Mouse (Mus musculus): ENCODE results near the gene Crmp1. TPM values are rescaled to one million over a fixed set of nuclear protein-coding genes. Genes with fewer than 3 reads are reported as not detected.

The Crmp1 gene
- 0.05 TPM for polyA plus RNA-seq (2012; fragmentation: generic; extraction: Trizol)
- long read RNA-seq, experiment 1, result 0 reads
- long read RNA-seq, experiment 2, result 0 reads

- no peak within 1 kb of the TSS for H3K4me3 ChIP-seq (ENCODE audit: insufficient read depth, poor library complexity, severe bottlenecking)
- no peak for TF ChIP-seq USF1 (IDR thresholded peaks at IDR 0.05; ENCODE audit: low read depth)
- no peak for TF ChIP-seq MAX (IDR thresholded peaks at IDR 0.05)
- TF ChIP-seq MYOG (IDR thresholded peaks at IDR 0.05; ENCODE audit: control insufficient read depth, extremely low read depth, insufficient read length), result no peak
- TF ChIP-seq MYOD1 (IDR thresholded peaks at IDR 0.05; ENCODE audit: control insufficient read depth, insufficient read length, low read depth), result no peak
- TF ChIP-seq CTCF (IDR thresholded peaks at IDR 0.05; ENCODE audit: control insufficient read depth, insufficient read depth, insufficient read length), result no peak
- TF ChIP-seq CEBPB (IDR thresholded peaks at IDR 0.05; ENCODE audit: low read depth), result no peak
- no peak for TF ChIP-seq FOSL1 (IDR thresholded peaks at IDR 0.05; ENCODE audit: insufficient read depth, low read length, poor library complexity, severe bottlenecking)
- H3K27me3 ChIP-seq (ENCODE audit: control insufficient read depth, insufficient read depth, insufficient read length), result peaks cover 25% of the 10 kb centered on the region
- no peak within 1 kb of the TSS for H3ac ChIP-seq (ENCODE audit: control insufficient read depth, insufficient read length, low read depth)
- no peaks in the 10 kb centered on the region for H3K79me3 ChIP-seq (ENCODE audit: low read depth)
- no peaks in the 10 kb centered on the region for H3K79me2 ChIP-seq (ENCODE audit: control insufficient read depth, insufficient read depth)
- no peaks in the 10 kb centered on the region for H3K36me3 ChIP-seq (ENCODE audit: control insufficient read depth, insufficient read depth)
Measured at GRCm38 (mm10) chr5:37241651-37242151, at the start of gene Crmp1. TSS of gene Crmp1 (plus strand) at chr5:37241940.

GRCm38 (mm10) chr5:37196196-37196595 is 45.5 kb upstream of the Crmp1 start:
- Histone ChIP-seq H3K36me3 (ENCODE audit: control insufficient read depth, insufficient read depth) (no peaks in the 10 kb centered on the region), H3ac (ENCODE audit: control insufficient read depth, insufficient read length, low read depth) (no peak overlapping the region), H3K79me3 (ENCODE audit: low read depth) (no peaks in the 10 kb centered on the region), H3K27me3 (ENCODE audit: control insufficient read depth, insufficient read depth, insufficient read length) (peaks cover 36% of the 10 kb centered on the region), H3K4me3 (ENCODE audit: insufficient read depth, poor library complexity, severe bottlenecking) (no peak overlapping the region), H3K79me2 (ENCODE audit: control insufficient read depth, insufficient read depth) (no peaks in the 10 kb centered on the region)
- TF ChIP-seq CTCF (IDR thresholded peaks at IDR 0.05; ENCODE audit: control insufficient read depth, insufficient read depth, insufficient read length) (no peak), MAX (IDR thresholded peaks at IDR 0.05) (no peak), USF1 (IDR thresholded peaks at IDR 0.05; ENCODE audit: low read depth) (no peak), FOSL1 (IDR thresholded peaks at IDR 0.05; ENCODE audit: insufficient read depth, low read length, poor library complexity, severe bottlenecking) (no peak), CEBPB (IDR thresholded peaks at IDR 0.05; ENCODE audit: low read depth) (no peak), MYOG (IDR thresholded peaks at IDR 0.05; ENCODE audit: control insufficient read depth, extremely low read depth, insufficient read length) (no peak), MYOD1 (IDR thresholded peaks at IDR 0.05; ENCODE audit: control insufficient read depth, insufficient read length, low read depth) (no peak)

GRCm38 (mm10) chr5:37196666-37197250 is 45.0 kb upstream of the Crmp1 start:
- H3ac ChIP-seq (ENCODE audit: control insufficient read depth, insufficient read length, low read depth), result no peak overlapping the region
- peaks cover 36% of the 10 kb centered on the region for H3K27me3 ChIP-seq (ENCODE audit: control insufficient read depth, insufficient read depth, insufficient read length)
- no peaks in the 10 kb centered on the region for H3K79me3 ChIP-seq (ENCODE audit: low read depth)
- no peak overlapping the region for H3K4me3 ChIP-seq (ENCODE audit: insufficient read depth, poor library complexity, severe bottlenecking)
- H3K36me3 ChIP-seq (ENCODE audit: control insufficient read depth, insufficient read depth), result no peaks in the 10 kb centered on the region
- H3K79me2 ChIP-seq (ENCODE audit: control insufficient read depth, insufficient read depth), result no peaks in the 10 kb centered on the region
- TF ChIP-seq USF1 (IDR thresholded peaks at IDR 0.05; ENCODE audit: low read depth), result no peak
- no peak for TF ChIP-seq CEBPB (IDR thresholded peaks at IDR 0.05; ENCODE audit: low read depth)
- TF ChIP-seq CTCF (IDR thresholded peaks at IDR 0.05; ENCODE audit: control insufficient read depth, insufficient read depth, insufficient read length), result no peak

- H3K27me3 ChIP-seq (ENCODE audit: control insufficient read depth, insufficient read depth, insufficient read length), result peaks cover 30% of the 10 kb centered on the region
- no peaks in the 10 kb centered on the region for H3K79me2 ChIP-seq (ENCODE audit: control insufficient read depth, insufficient read depth)
- no peaks in the 10 kb centered on the region for H3K36me3 ChIP-seq (ENCODE audit: control insufficient read depth, insufficient read depth)
- TF ChIP-seq CTCF (IDR thresholded peaks at IDR 0.05; ENCODE audit: control insufficient read depth, insufficient read depth, insufficient read length), result no peak
- TF ChIP-seq USF1 (IDR thresholded peaks at IDR 0.05; ENCODE audit: low read depth), result no peak
- no peak for TF ChIP-seq FOSL1 (IDR thresholded peaks at IDR 0.05; ENCODE audit: insufficient read depth, low read length, poor library complexity, severe bottlenecking)
- no peak for TF ChIP-seq MYOG (IDR thresholded peaks at IDR 0.05; ENCODE audit: control insufficient read depth, extremely low read depth, insufficient read length)
- no peak for TF ChIP-seq CEBPB (IDR thresholded peaks at IDR 0.05; ENCODE audit: low read depth)
- TF ChIP-seq MYOD1 (IDR thresholded peaks at IDR 0.05; ENCODE audit: control insufficient read depth, insufficient read length, low read depth), result no peak
- no peak for TF ChIP-seq MAX (IDR thresholded peaks at IDR 0.05)
- no peaks in the 10 kb centered on the region for H3K79me3 ChIP-seq (ENCODE audit: low read depth)
- no peak overlapping the region for H3K4me3 ChIP-seq (ENCODE audit: insufficient read depth, poor library complexity, severe bottlenecking)
- H3ac ChIP-seq (ENCODE audit: control insufficient read depth, insufficient read length, low read depth), result no peak overlapping the region
Measured at GRCm38 (mm10) chr5:37197423-37197822, 44.3 kb upstream of the Crmp1 start.

GRCm38 (mm10) chr5:37198011-37198688 is 43.6 kb upstream of the Crmp1 start:
- Histone ChIP-seq H3K27me3 (ENCODE audit: control insufficient read depth, insufficient read depth, insufficient read length) (peaks cover 26% of the 10 kb centered on the region), H3K79me2 (ENCODE audit: control insufficient read depth, insufficient read depth) (no peaks in the 10 kb centered on the region), H3ac (ENCODE audit: control insufficient read depth, insufficient read length, low read depth) (no peak overlapping the region), H3K79me3 (ENCODE audit: low read depth) (no peaks in the 10 kb centered on the region), H3K36me3 (ENCODE audit: control insufficient read depth, insufficient read depth) (no peaks in the 10 kb centered on the region), H3K4me3 (ENCODE audit: insufficient read depth, poor library complexity, severe bottlenecking) (no peak overlapping the region)
- TF ChIP-seq MYOD1 (IDR thresholded peaks at IDR 0.05; ENCODE audit: control insufficient read depth, insufficient read length, low read depth) (no peak), MYOG (IDR thresholded peaks at IDR 0.05; ENCODE audit: control insufficient read depth, extremely low read depth, insufficient read length) (no peak)
